Mouse (Mus musculus) lung, embryonic 16.5 days (tissue): ENCODE data around the gene Rhot2. TPM values are rescaled to one million over a fixed set of nuclear protein-coding genes. Genes with fewer than 3 reads are reported as not detected.
A peak's percentile ranks its signal among the peaks of the same experiment; 100 is the strongest.

Source experiments
- ATAC-seq: fragments of 200-750 bp; cut with Nextera tagmentation; 2 replicates; pipeline ENCODE4 v1.8.0; 2017; ENCODE audit warnings: low read depth, mild to moderate bottlenecking, moderate library complexity
- H3K27ac ChIP-seq: fragments of 300-500 bp; sonication (generic); 2 replicates; pipeline ENCODE4 v1.5.1; 2014; ENCODE audit warnings: mild to moderate bottlenecking, control low read depth, low read length
- H3K27me3 ChIP-seq: fragments of 300-500 bp; sonication (generic); 2 replicates; pipeline ENCODE4 v1.6.1; 2014; ENCODE audit warnings: low read depth, low read length, mixed read lengths; ENCODE audit not compliant: control insufficient read depth, insufficient read depth
- H3K36me3 ChIP-seq: fragments of 300-500 bp; sonication (generic); 2 replicates; pipeline ENCODE4 v1.6.1; 2014; ENCODE audit warnings: low read length; ENCODE audit not compliant: control insufficient read depth, insufficient read depth
- H3K4me1 ChIP-seq: fragments of 300-500 bp; sonication (generic); replicated peaks from 2 replicates; pipeline ENCODE4 v1.6.1; 2014; ENCODE audit warnings: low read length, mixed read lengths; ENCODE audit not compliant: control insufficient read depth, insufficient read depth
- H3K4me2 ChIP-seq: fragments of 300-500 bp; sonication (generic); 2 replicates; pipeline ENCODE4 v1.6.1; 2014; ENCODE audit warnings: low read depth, low read length, control low read depth
- H3K4me3 ChIP-seq: fragments of 300-500 bp; sonication (generic); 2 replicates; pipeline ENCODE4 v1.5.1; 2014; ENCODE audit warnings: mild to moderate bottlenecking, low read length, control low read depth
- H3K9ac ChIP-seq: fragments of 300-500 bp; sonication (generic); 2 replicates; pipeline ENCODE4 v1.6.1; 2014; ENCODE audit warnings: low read length, control low read depth
- H3K9me3 ChIP-seq: fragments of 300-500 bp; sonication (generic); 2 replicates; pipeline ENCODE4 v1.6.1; 2016; ENCODE audit warnings: low read length; ENCODE audit not compliant: control insufficient read depth
- WGBS: fragments of 180-500 bp; shearing (Covaris S2); extraction: QIAGEN DNeasy Blood & Tissue Kit; methylation state at CpG from one replicate; pipeline ENCODE4 v1.1.7; 2014; 5-methylcytosine and 5-hydroxymethylcytosine counted together
- polyA plus RNA-seq: library from polyadenylated mRNA; unstranded; fragments of >200 nt; fragmentation: Nextera tagmentation; extraction: Ambion mirVana; gene quantifications from 2 replicates; pipeline ENCODE4 v1.2.1, GENCODE M21; 2015

Gene Rhot2
- polyA plus RNA-seq, 1 experiment from 2014 or later = 18.3 TPM

DNA sequence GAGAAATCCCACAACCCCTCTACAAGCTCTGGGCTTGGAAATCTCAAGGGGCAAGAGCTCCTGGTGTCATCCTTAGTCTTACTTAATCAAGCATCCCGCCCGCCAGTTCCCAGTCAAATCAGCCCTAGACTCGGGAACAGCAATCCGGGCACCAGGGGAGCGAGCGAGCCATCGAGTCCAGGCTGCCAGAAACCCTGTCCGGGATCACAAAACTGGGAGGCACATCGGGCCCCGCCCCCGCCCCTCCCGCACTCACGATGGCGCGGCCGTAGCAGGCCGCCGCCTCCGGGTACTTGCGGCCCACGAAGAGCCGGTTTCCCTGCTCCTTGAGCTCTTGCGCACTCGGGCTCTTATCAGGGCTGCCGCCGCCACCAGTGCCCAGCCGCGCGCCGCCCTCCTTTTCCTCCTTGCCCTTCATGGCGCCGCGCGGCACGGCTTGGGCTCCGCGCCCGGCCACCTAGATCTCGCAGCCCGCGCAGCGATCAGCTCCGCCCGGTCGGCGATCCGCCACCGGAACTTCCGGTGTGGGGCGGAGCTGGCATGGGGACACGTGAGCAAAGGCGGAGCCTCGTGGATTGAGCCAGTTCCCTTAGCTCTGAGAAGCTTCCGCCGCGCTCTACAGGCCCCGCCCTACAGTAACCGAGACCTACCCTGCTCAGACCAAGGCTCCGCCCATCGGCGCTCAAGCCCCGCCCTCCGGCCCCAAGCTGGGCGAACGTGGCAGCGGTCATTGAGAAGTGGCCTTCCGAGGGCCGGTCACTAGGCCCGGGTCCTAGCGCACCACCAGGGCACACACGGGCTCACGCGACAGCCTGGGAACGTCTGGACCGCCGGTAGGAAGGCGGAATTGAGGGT is 12.0 kb downstream of the Rhot2 start:
- H3K27ac ChIP-seq = peak overlapping the region; percentile 93
- no peaks in the 10 kb centered on the region for H3K9me3 ChIP-seq
- H3K4me3 ChIP-seq = peak overlapping the region; percentile 85
- H3K27me3 ChIP-seq = no peaks in the 10 kb centered on the region
- peak overlapping the region; percentile 91 for H3K4me2 ChIP-seq
- peak overlapping the region; percentile 90 for H3K9ac ChIP-seq
- peaks cover 14% of the 10 kb centered on the region for H3K36me3 ChIP-seq
- H3K4me1 ChIP-seq = peaks cover 64% of the 10 kb centered on the region
- peak; percentile 93 for ATAC-seq
- WGBS = under 1% methylated on average over 75 of the region's 77 CpGs

DNA sequence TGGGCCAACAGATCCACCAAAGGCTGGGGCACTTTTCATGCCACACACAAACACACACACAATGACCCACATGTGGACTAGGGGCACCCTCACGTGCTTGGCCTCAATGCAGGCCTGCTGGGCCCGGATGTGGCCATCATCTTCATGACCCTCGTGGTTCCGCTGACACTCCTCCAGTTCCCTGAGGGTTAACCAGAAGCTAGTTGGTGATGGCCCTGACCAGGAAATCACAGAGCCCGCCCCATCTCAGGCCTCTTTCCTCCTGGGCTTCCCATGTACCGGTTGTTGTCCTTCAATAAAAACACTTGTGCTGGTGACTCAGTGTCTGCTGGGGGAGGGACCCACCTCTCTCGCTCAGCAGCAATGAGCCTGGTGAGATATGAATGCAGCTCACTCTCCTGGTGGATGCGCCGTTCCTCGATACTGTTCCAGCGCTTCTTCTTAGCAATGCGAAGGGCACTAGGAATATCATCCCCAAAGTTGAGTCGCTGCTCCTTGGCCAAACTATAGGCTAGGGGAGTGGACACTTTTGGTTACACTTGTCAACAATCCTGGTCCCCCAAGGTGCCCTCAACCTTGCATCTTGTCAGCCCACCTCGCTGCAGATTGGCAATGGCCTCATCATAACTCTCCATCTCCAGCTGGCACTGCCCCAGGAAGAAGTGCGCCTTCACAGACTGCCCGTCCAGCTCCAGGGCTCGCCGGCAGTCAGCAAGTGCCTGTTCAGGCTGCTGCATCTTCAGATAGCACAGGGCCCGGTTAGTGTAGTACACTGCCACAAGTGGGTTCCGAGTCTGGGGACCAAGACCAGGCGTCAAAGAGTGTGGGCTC is 13.0 kb downstream of the Rhot2 start:
- Histone ChIP-seq H3K9ac (peak overlapping the region; percentile 90), H3K36me3 (peaks cover 14% of the 10 kb centered on the region), H3K27me3 (no peaks in the 10 kb centered on the region), H3K4me1 (peaks cover 57% of the 10 kb centered on the region), H3K9me3 (no peaks in the 10 kb centered on the region), H3K27ac (peak overlapping the region; percentile 89), H3K4me3 (peak overlapping the region; percentile 85), H3K4me2 (peak overlapping the region; percentile 91)
- no peak for ATAC-seq
- 46% methylated on average over 21 of the region's 21 CpGs for WGBS

DNA sequence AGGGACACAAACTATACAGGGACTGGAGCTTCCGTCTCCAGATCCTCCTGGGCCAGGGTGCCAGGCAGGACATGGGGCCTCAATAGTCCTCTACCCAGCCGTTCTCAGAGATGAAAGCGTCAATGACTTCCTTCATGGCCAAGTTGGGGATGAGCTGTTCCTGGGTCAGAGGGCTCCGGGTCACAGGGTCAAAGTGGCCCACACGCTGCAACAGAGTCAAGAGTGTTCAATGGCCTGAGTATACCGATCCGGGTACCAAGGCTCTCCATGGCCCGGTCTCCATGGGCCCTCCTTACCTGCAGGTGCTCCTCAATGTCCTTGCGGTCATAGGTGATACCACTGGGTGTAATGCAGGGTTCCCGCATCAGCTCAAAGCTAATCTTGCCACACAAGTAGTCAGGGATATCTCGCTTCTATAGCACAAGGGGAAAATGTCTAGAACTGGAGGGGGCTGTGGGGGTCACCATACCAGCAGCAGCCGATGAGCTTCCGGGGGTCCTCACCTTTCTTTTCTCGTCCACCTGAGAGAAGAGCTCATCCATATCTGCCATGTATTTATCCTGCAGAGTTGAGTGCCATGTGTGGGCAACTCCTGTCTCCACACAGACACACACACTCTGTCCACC is 13.7 kb downstream of the Rhot2 start:
- no peaks in the 10 kb centered on the region for H3K9me3 ChIP-seq
- no peaks in the 10 kb centered on the region for H3K27me3 ChIP-seq
- no peak overlapping the region for H3K27ac ChIP-seq
- H3K4me3 ChIP-seq = peak overlapping the region; percentile 85; the same call in 1 of the 2 replicates
- H3K4me2 ChIP-seq = peak overlapping the region; percentile 91
- peaks cover 51% of the 10 kb centered on the region for H3K4me1 ChIP-seq
- ATAC-seq = no peak
- H3K36me3 ChIP-seq = peaks cover 14% of the 10 kb centered on the region
- 81% methylated on average over 14 of the region's 14 CpGs for WGBS
- H3K9ac ChIP-seq = no peak overlapping the region

DNA sequence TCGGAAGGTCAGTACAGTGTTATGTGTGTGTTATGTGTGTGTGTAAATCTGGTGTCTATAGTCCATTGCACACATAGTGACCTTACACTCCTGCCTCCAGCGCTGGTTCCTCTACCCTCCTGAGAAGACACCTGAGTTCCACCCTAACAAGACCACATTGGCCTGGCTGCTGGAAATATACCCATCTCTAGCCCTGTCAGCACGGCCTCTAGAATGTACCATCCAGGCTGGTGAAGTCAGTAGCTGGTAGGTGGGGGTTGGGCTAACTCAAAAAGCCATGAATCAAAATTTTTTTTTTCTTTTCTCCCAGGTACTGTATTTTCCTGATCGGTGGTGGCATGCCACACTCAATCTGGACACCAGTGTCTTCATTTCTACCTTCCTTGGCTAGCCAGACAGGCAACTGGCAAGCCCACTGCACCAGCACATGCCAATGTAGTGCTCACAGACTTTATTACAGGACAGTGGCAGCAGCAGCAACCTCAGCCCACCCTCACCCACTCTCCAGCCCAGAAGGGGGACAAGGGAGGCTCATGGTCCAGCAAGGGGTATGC is 14.4 kb downstream of the Rhot2 start:
- no peak overlapping the region for H3K4me3 ChIP-seq
- no peak overlapping the region for H3K27ac ChIP-seq
- H3K9me3 ChIP-seq = no peaks in the 10 kb centered on the region
- no peak overlapping the region for H3K4me2 ChIP-seq
- WGBS = 82% methylated on average over 4 of the region's 4 CpGs
- H3K9ac ChIP-seq = no peak overlapping the region
- H3K4me1 ChIP-seq = peaks cover 45% of the 10 kb centered on the region
- peaks cover 14% of the 10 kb centered on the region for H3K36me3 ChIP-seq
- H3K27me3 ChIP-seq = no peaks in the 10 kb centered on the region
- no peak for ATAC-seq

DNA sequence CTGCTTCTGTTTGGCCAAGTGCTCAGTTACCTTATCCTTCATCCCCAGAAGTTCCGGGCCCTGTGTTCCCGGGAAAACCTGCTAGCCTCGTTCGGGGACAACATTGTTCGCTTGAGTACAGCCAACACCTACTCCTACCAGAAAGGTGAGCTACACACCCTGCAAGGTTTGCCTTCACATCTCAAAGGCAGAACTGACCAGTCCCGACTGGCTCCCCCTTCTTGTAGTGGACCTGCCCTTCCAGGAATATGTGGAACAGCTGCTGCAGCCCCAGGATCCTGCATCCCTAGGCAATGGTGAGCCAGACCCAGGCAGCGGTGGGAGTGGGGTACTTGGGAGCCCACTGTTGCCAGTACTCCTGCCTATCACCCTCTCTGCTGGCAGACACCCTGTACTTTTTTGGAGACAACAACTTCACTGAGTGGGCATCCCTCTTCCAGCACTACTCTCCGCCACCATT is 15.1 kb downstream of the Rhot2 start:
- H3K4me2 ChIP-seq = peak overlapping the region; percentile 84
- H3K4me1 ChIP-seq = peaks cover 44% of the 10 kb centered on the region
- peak overlapping the region; percentile 85 for H3K9ac ChIP-seq
- no peaks in the 10 kb centered on the region for H3K27me3 ChIP-seq
- 32% methylated on average over 8 of the region's 8 CpGs for WGBS
- H3K4me3 ChIP-seq = peak overlapping the region; percentile 72
- no peak for ATAC-seq
- H3K27ac ChIP-seq = peak overlapping the region; percentile 92
- peaks cover 14% of the 10 kb centered on the region for H3K36me3 ChIP-seq
- no peaks in the 10 kb centered on the region for H3K9me3 ChIP-seq

DNA sequence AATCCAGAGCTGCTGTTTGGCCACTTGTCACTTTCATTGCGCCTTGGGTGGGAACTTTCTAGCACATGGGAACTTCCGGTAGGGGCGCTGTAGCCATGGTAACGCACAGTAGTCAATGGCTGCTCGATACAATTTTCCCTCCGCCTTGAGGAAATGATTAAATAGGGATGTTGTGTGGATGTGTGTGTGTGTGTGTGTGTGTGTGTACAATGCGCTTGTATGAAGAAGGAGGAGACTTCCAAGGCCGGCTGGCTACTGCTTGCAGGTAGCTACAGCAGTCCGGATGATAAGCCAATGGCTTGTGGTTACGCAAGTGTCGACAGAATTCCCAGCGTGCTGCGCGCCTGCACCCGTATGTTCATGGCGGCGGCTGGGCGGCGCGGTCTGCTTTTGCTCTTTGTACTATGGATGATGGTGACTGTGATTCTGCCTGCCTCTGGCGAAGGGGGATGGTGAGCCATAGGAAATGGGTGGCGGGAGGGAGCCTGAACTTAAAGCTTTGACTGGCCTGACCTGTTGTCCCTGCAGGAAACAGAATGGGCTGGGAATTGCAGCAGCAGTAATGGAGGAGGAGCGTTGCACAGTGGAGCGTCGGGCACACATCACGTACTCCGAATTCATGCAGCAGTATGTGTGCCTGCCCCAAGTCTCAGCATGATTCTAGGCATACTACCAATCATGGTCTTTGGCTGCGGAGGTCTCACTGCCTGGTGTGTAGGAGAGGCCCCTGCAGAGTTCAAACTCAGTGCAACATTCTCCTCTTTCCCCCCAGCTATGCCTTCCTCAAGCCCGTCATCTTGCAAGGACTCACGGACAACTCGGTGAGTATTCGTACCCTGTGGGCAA is 15.7 kb downstream of the Rhot2 start, which contains the start of gene Jmjd8:
Gene Jmjd8, plus strand, starts transcription at position 156 of the 846 bp plus-strand sequence.
- Histone ChIP-seq H3K4me3 (peak within 1 kb of the TSS; percentile 72), H3K27ac (peak within 1 kb of the TSS; percentile 92), H3K4me1 (peaks cover 44% of the 10 kb centered on the region), H3K4me2 (peak within 1 kb of the TSS; percentile 84), H3K9ac (peak within 1 kb of the TSS; percentile 85), H3K36me3 (peaks cover 14% of the 10 kb centered on the region), H3K9me3 (no peaks in the 10 kb centered on the region), H3K27me3 (no peaks in the 10 kb centered on the region)
- WGBS = 0% methylated on average over 32 of the region's 32 CpGs
- ATAC-seq = peak; percentile 23

DNA sequence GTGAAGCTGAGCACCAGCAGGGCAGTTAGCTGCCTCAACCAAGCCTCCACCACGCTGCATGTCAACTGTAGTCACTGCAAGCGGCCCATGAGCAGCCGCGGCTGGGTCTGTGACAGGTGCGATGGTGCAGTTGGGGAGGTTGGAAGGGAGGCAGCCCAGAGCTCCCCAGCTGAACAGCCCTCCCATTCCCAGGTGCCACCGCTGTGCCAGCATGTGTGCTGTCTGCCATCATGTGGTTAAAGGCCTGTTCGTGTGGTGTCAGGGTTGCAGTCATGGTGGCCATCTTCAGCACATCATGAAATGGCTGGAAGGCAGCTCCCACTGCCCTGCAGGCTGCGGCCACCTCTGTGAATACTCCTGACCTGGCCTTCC is 16.4 kb downstream of the Rhot2 start:
- 82% methylated on average over 8 of the region's 8 CpGs for WGBS
- no peak for ATAC-seq
- H3K4me2 ChIP-seq = peak overlapping the region; percentile 84
- peak overlapping the region; percentile 72 for H3K4me3 ChIP-seq
- peaks cover 14% of the 10 kb centered on the region for H3K36me3 ChIP-seq
- peak overlapping the region; percentile 92; the same call in 1 of the 2 replicates for H3K27ac ChIP-seq
- no peaks in the 10 kb centered on the region for H3K27me3 ChIP-seq
- H3K4me1 ChIP-seq = peaks cover 46% of the 10 kb centered on the region
- no peaks in the 10 kb centered on the region for H3K9me3 ChIP-seq
- H3K9ac ChIP-seq = peak overlapping the region; percentile 85

DNA sequence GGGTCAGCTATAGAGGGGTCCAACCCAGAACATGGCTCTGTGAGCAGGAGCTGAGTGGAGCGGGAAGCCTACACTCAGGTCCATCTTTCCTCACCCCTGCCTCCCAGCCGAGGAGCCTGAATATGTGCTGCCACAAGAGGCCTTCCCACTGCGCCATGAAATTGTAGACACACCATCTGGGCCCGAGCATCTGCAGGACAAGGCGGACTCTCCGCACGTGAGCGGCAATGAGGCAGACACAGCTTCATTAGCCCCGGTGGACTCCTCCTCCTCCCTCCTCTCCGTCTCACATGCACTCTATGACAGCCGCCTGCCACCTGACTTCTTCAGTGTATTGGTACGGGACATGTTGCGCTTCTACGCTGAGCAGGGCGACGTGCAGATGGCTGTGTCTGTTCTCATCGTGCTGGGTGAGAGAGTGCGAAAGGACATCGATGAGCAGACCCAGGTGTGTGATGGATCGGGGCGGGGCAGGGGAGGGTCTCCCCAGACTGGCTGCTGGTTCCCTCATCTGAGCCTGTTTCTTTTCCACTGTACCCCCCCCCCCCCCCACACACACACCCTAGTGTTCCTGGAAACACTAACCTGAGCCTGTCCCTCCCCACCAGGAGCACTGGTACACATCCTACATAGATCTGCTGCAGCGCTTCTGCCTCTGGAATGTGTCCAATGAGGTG is 17.0 kb downstream of the Rhot2 start:
- Histone ChIP-seq H3K4me3 (no peak overlapping the region), H3K27me3 (no peaks in the 10 kb centered on the region), H3K9ac (no peak overlapping the region), H3K4me1 (peaks cover 46% of the 10 kb centered on the region), H3K9me3 (no peaks in the 10 kb centered on the region), H3K27ac (no peak overlapping the region), H3K4me2 (no peak overlapping the region), H3K36me3 (peaks cover 14% of the 10 kb centered on the region)
- ATAC-seq = no peak
- 89% methylated on average over 22 of the region's 22 CpGs for WGBS
